Mouse (Mus musculus) frontal cortex, adult 2 months (tissue): ENCODE measurements at regions not wholly inside any gene's neighbourhood (a gene's known extent, or its start where the extent isn't known, plus 50 kb on each side); places are given as distances from the start of the nearest gene placed in this dataset.

ENCODE experiments used
- DNase-seq, 2 experiments: peaks; one replicate each; pipeline ENCODE4 v3.0.0; 2022; ENCODE audit warnings: low spot score in 1 of 2; ENCODE audit errors: extremely low spot score in 1 of 2

- peak in 1 of 2 experiments; percentile 66 for DNase-seq
Observed at GRCm38 (mm10) chr6:100429511-100429910, 142.2 kb upstream of the Rybp start.

DNA sequence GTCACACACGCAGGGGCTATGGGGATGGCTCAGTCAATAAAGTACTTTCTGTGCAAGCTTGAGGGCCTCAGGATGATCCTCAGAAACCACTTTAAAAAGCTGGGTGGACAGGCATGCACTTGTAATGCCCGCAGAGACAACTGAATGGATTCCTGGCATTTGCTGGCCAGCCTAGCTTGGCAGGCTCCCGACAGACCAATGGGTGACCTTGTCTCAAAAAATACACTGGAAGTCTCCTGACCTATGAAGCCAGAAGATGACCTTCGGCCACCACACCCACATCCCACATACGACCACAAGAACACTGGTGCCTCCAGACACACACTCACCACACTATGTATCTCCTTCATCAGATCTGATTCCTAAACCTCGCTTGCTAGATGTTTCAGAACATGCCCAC, 141.5 kb upstream of the Rybp start:
- no peak for DNase-seq

GRCm38 (mm10) chr6:100425551-100425950, 138.3 kb upstream of the Rybp start:
- no peak for DNase-seq

DNA sequence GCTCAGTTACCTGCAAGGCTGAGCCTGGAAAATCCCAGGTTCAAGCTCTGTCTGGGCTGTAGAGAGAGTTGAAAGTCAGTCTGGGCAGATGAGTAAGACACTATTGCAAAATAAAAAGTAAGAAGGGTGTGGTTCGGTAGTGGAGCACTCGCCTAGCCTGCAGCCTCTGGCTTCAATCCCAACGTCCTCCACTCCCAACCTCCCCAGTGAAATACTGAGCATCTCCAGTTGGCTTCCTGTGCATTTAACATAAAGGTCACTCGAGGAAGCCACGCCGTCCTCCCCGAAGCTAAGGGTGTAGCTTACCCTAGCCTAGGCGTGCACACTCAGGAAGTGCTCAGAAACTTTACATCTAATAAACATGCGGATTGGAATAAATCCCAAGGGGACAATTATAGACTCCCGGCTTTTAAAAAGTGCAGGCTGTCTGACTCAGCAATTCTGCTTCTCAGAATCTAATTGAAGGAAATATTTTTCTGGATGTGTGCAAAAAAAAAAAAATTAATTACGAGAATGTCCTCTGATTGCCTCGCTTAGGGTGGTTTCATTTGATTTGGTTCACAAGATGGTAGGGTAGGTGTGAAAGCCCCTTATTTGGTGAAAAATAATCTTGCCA, 137.6 kb upstream of the Rybp start:
- no peak for DNase-seq

- no peak for DNase-seq
Observed at GRCm38 (mm10) chr6:100424181-100424580, 136.9 kb upstream of the Rybp start.

- no peak for DNase-seq
Observed at GRCm38 (mm10) chr6:100423636-100424035, 136.4 kb upstream of the Rybp start.

- no peak for DNase-seq
Observed at GRCm38 (mm10) chr6:100422603-100423002, 135.3 kb upstream of the Rybp start.

DNA sequence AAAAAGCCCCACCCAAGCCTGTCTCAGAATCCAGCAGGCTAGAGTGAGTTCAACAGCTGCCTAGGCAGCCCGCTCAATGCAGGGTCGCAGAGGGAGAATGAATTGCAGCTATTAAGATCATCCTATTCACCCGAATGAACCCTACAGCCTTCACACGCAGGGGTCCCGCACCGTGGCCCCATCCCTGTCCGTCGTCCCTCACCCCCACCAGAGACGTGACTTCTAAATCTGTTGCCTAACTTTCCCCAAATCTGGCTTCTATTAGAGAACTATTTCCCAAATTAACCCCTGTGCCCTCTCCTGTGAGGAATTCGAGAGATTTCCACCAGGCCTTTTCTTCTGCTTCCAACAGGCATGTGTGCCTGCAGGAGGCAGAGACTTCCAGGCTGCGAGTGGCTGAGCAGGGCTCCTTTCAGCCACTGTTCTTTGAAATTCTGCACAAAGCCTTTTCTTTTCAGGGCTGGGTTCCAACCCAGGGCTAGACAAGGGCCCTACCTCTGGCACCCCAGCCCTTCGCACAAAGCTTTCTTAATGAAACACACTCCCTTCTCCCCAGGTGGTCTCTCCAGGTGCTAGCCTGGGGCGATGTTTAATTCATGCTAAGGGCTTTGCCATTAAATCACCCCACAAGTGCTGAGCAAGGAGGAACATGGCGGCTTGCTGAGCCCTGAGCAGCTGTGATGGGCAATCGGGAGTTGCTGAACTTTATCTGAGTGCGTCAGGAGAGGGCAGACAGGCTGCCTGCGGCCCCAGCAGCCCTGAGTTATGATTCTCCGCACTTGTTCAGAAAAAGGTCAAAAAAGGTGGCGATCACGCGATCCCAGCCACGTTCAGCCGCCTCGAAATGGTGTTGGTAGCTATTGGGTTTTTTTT, 134.7 kb upstream of the Rybp start:
- DNase-seq, result no peak

DNA sequence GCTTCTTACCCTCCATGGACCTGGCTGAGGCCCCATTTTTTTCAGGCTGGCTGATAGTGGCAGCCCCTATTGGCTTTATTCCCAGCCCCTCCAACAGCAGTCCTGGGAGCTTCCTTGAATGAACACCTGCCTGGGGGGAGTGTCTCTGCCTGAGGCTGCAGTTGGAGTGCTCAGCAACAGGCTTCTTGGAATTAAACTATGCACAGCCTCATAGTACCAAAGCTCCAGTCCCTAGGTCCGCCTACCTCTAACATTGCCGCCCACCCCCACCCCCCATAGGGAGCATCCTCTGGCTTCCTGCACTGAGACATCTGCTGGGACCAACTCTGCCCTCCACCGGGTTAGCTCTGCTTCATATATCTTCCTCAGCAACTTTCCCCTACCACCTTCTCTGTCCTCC, 133.3 kb upstream of the Rybp start:
- no peak for DNase-seq

- DNase-seq, result no peak
Observed at GRCm38 (mm10) chr6:100419782-100420540, 132.7 kb upstream of the Rybp start.

- DNase-seq, result no peak
Observed at GRCm38 (mm10) chr6:100416046-100416445, 128.8 kb upstream of the Rybp start.

- peak in 1 of 2 experiments; percentile 27 for DNase-seq
Observed at GRCm38 (mm10) chr6:100415514-100415913, 128.2 kb upstream of the Rybp start.

DNA sequence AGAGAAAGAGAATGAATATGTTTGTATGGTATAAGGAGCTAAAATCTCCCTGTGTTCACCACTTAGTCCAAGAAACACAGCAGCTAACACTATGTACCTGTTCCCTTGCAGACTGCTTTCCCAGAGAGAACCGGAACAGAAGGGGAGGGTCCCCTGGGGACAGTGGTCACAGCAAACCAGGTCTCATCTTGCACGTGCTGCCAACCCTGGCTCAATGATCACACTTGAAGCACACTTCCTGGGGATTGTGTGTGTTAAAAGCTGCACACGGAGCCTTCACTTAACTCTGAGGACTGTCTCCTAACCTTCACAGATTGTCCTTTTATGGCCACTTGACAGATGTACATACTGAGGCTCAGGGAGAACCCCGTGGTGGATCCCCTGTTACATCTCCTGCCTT, 127.6 kb upstream of the Rybp start:
- no peak for DNase-seq

- no peak for DNase-seq
Observed at GRCm38 (mm10) chr6:100412486-100412885, 125.2 kb upstream of the Rybp start.

DNA sequence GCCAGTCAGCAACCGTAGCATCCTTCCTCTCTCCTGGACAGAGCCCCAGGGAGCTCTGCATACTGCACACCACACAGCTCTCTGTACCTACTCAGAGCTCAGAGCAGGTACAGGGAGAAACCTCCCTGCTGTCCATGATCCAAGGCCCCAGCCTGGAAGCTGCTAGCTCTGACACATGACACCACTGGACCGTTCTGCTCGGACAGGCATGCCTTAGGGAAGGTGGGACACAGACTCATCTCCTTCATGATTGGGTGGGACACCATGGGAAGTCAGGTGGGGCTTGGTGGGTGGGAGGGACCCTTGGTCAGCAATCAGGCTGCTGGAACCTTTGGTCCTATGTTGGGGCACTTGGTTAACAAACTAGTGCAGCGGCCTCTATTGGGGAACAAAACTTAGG, 124.7 kb upstream of the Rybp start:
- DNase-seq, result no peak

DNA sequence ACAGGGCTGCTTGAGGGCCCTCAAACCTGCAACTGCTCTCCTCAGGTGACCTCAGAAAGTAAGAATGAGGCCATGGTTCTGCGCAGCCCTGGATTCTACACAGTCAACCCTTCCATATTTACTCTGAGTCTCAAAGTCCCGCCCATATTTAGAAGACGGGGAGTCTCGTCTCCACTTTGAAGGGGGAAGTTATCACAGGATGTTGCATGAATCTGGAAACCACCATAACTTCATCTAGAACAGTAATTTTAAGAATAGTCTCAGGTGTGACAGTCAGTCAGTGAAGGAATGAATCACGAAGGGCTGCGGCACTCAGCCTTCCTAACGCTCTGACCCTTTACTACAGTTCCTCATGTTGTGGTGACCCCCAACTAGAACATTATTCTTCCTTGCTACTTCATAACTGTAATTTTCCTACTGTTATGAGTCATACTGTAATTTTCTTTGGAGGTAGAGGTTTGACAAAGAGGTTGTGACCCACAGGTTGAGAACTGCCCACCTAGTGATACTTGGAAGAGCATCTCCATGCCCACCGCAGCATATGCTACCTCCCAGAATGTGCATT, 122.9 kb upstream of the Rybp start:
- DNase-seq, result no peak

DNA sequence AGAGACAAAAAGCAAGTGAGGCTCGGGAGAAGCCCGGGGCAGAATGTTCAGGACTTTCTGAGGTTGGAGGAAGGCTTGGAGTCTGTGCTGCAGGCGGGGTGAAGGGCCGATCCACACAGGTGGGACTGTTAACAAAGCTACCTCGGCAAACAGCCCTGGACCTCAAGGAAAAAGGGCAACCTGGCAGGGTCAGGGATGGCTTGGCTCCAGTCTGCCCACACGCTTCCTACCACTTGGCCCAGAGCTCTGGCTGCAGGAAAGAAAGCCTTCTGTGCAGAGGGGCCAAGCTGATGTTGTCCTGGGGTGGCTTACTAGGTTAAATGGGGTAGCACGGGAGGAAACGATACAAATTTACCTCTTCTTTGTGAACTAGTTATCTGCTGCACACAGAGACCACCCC, 121.5 kb upstream of the Rybp start:
- no peak for DNase-seq

GRCm38 (mm10) chr6:100406504-100406903, 119.2 kb upstream of the Rybp start:
- DNase-seq, result no peak

DNA sequence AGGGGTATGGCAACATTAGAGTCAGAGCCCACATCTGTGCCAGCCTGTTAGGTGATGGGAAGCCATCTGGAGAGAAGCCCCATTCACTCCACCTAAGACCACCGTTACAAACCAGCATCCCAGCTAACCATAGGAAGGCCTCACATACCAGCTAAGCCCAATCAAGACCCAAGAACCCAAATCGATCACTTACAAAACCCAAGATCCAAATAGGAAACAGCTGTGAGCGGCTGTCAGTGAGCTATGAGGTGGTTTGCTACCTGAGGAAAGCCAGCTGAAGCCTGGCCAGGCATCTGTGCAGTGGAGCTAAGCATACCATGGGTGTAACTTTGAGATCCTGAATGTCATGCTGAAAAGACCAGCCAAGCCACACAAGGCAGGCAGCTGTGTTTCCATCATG, 116.9 kb upstream of the Rybp start:
- no peak for DNase-seq

- no peak for DNase-seq
Observed at GRCm38 (mm10) chr6:100402716-100403115, 115.4 kb upstream of the Rybp start.

DNA sequence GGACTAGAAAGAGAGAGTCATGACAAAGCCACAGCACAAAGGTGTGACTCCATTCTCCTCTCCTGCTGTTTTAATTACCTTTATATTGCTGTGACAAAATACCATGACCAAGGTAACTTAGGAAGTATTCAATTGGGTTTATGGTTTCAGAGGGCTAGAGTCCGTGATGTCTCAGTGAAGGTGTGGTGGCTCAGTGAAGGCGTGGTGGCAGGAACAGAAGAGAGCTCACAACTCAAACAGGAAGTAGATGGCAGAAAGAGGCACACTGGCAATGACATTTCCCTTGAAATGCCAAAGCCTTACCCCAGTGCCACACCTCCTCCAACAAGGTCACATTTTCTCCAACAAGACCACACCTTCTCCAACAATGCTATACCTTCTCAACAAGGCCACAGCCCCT, 114.4 kb upstream of the Rybp start:
- no peak for DNase-seq
